Mouse (Mus musculus) ES-E14 (cell line): ENCODE measurements around the gene Slc7a15. TPM values are rescaled to one million over a fixed set of nuclear protein-coding genes. Genes with fewer than 3 reads are reported as not detected.
"Not testable (repeated sequence)": the region's sequence is repeated elsewhere in the genome, so short reads cannot be mapped to it uniquely, and the experiment has no call there.

Experiments used
- DNase-seq: peaks from one replicate; pipeline ENCODE4 v3.0.0-alpha.2; 2013; ENCODE audit warnings: low read depth, low spot score
- H3K27ac ChIP-seq: 2 replicates; pipeline ENCODE4 v1.5.1; 2012; ENCODE audit warnings: low read depth, mild to moderate bottlenecking, low read length, moderate library complexity, mixed read lengths; ENCODE audit not compliant: poor library complexity, insufficient read depth, severe bottlenecking
- H3K36me3 ChIP-seq: 2 replicates; pipeline ENCODE4 v1.6.1; 2012; ENCODE audit warnings: mild to moderate bottlenecking, low read length, moderate library complexity, mixed read lengths; ENCODE audit not compliant: control insufficient read depth, poor library complexity, insufficient read depth, severe bottlenecking
- H3K4me1 ChIP-seq, 2 experiments: fragments of 150-350 bp in 1 of 2; sonication (generic) in 1 of 2; 2 replicates each; pipeline ENCODE4 v1.6.1; 2012; ENCODE audit warnings: low read length in 2 of 2, mild to moderate bottlenecking in 1 of 2, mixed read lengths in 1 of 2; ENCODE audit not compliant: control insufficient read depth in 2 of 2, insufficient read depth in 2 of 2, poor library complexity in 1 of 2
- H3K4me3 ChIP-seq, 2 experiments: fragments of 150-350 bp in 1 of 2; sonication (generic) in 1 of 2; 2 replicates each; pipeline ENCODE4 v1.5.1; 2012; ENCODE audit warnings: low read length in 2 of 2, low read depth in 1 of 2, mild to moderate bottlenecking in 1 of 2, mixed read lengths in 1 of 2; ENCODE audit not compliant: insufficient read depth in 1 of 2, poor library complexity in 1 of 2, severe bottlenecking in 1 of 2
- H3K9ac ChIP-seq: 2 replicates; pipeline ENCODE4 v1.6.1; 2012; ENCODE audit warnings: low read depth, mild to moderate bottlenecking, low read length, mixed read lengths; ENCODE audit not compliant: poor library complexity, insufficient read depth, severe bottlenecking
- H3K9me3 ChIP-seq: fragments of 150-350 bp; sonication (generic); 2 replicates; pipeline ENCODE4 v1.6.1; 2012; ENCODE audit warnings: low read depth, mild to moderate bottlenecking, low read length; ENCODE audit not compliant: control insufficient read depth, insufficient read depth
- CHD2 ChIP-seq: IDR thresholded peaks from 2 replicates; pipeline ENCODE4 v1.6.1; 2014; ENCODE audit warnings: mild to moderate bottlenecking, low read depth, low read length, inconsistent platforms
- HCFC1 ChIP-seq: IDR thresholded peaks from 2 replicates; pipeline ENCODE4 v1.6.1; 2012; ENCODE audit warnings: low read length, inconsistent platforms, borderline replicate concordance; ENCODE audit not compliant: insufficient read depth
- MAFK ChIP-seq: IDR thresholded peaks from 2 replicates; pipeline ENCODE4 v1.6.1; 2014; ENCODE audit warnings: mild to moderate bottlenecking, low read depth, low read length, inconsistent platforms; ENCODE audit not compliant: insufficient read depth
- ZC3H11A ChIP-seq: IDR thresholded peaks from 2 replicates; pipeline ENCODE4 v1.6.1; 2012; ENCODE audit warnings: low read depth, mild to moderate bottlenecking, inconsistent platforms, low read length, borderline replicate concordance
- ZNF384 ChIP-seq: IDR thresholded peaks from 2 replicates; pipeline ENCODE4 v1.6.1; 2012; ENCODE audit warnings: low read depth, low read length, inconsistent platforms
- in situ Hi-C, 2 experiments: fragments of 600-800 bp; cut with MboI; formaldehyde crosslinking; loops; one replicate each; pipeline ENCODE4 v1.15.1; 2025; ENCODE audit warnings: low sequenced_read_pairs in 2 of 2, inconsistent platforms in 1 of 2; ENCODE audit not compliant: unreplicated experiment in 2 of 2
- total RNA-seq: library from RNA; depleted of rRNA; stranded (reverse); fragments of 300-350 nt; gene quantifications from 2 replicates; pipeline ENCODE4 v1.2.3, GENCODE M21; 2012

The Slc7a15 gene
- total RNA-seq, 1 experiment: 0.18 TPM

GRCm38 (mm10) chr12:8562213-8562612 lies 36.7 kb downstream of the Slc7a15 start:
- H3K36me3 ChIP-seq, H3K4me3 ChIP-seq, H3K27ac ChIP-seq, DNase-seq, H3K9me3 ChIP-seq, H3K4me1 ChIP-seq, in situ Hi-C loops, H3K9ac ChIP-seq: not testable (repeated sequence)

GRCm38 (mm10) chr12:8559876-8560275 lies 39.0 kb downstream of the Slc7a15 start:
- H3K36me3 ChIP-seq, H3K9ac ChIP-seq, DNase-seq, H3K27ac ChIP-seq, in situ Hi-C loops, H3K9me3 ChIP-seq, H3K4me1 ChIP-seq, H3K4me3 ChIP-seq: not testable (repeated sequence)

GRCm38 (mm10) chr12:8556189-8556588 lies 42.7 kb downstream of the Slc7a15 start:
- Histone ChIP-seq H3K9ac (no peak overlapping the region), H3K27ac (no peak overlapping the region), H3K4me3 (no peak overlapping the region), H3K4me1 (no peaks in the 10 kb centered on the region), H3K36me3 (no peaks in the 10 kb centered on the region), H3K9me3 (no peaks in the 10 kb centered on the region)
- in situ Hi-C loops: no loop called here
- no peak for DNase-seq
- TF ChIP-seq ZNF384 (no peak), MAFK (no peak), HCFC1 (no peak), ZC3H11A (no peak), CHD2 (no peak)

GRCm38 (mm10) chr12:8555419-8555818 lies 43.4 kb downstream of the Slc7a15 start:
- Histone ChIP-seq H3K36me3 (no peaks in the 10 kb centered on the region), H3K27ac (no peak overlapping the region), H3K4me3 (no peak overlapping the region), H3K4me1 (no peaks in the 10 kb centered on the region), H3K9ac (no peak overlapping the region), H3K9me3 (no peaks in the 10 kb centered on the region)
- DNase-seq: no peak
- no peak for TF ChIP-seq ZC3H11A
- no peak for TF ChIP-seq CHD2
- no peak for TF ChIP-seq MAFK
- TF ChIP-seq ZNF384: no peak
- TF ChIP-seq HCFC1: no peak
- in situ Hi-C loops: no loop called here

GRCm38 (mm10) chr12:8547357-8547756 lies 51.5 kb downstream of the Slc7a15 start:
- Histone ChIP-seq H3K9ac (no peak overlapping the region), H3K9me3 (no peaks in the 10 kb centered on the region), H3K4me3 (no peak overlapping the region), H3K27ac (no peak overlapping the region), H3K36me3 (no peaks in the 10 kb centered on the region), H3K4me1 (peaks cover 0 to 8% of the 10 kb centered on the region in 2 experiments; a peak in 2 of 4 replicates)
- peak; percentile 87; the same call in 1 of the 2 replicates for TF ChIP-seq ZC3H11A
- peak; percentile 55; the same call in 1 of the 2 replicates for TF ChIP-seq HCFC1
- no peak for TF ChIP-seq CHD2
- TF ChIP-seq MAFK: 0 out of 2 replicates have a peak, but pooled peaks have one; percentile 12
- no peak for TF ChIP-seq ZNF384
- in situ Hi-C loops: no loop called here
- peak; percentile 93 for DNase-seq
